Mouse (Mus musculus) midbrain, embryonic 10.5 days (tissue): ENCODE measurements around the gene Sacs. TPM values are rescaled to one million over a fixed set of nuclear protein-coding genes. Genes with fewer than 3 reads are reported as not detected.

ENCODE experiments used
- DNase-seq: peaks from one replicate; pipeline ENCODE4 v3.0.0-alpha.2; 2017; ENCODE audit warnings: low spot score
- H3K27ac ChIP-seq: fragments of 300-500 bp; sonication (generic); replicated peaks from 2 replicates; pipeline ENCODE4 v1.5.1; 2016; ENCODE audit warnings: mild to moderate bottlenecking
- H3K27me3 ChIP-seq: fragments of 300-500 bp; sonication (generic); 2 replicates; pipeline ENCODE4 v1.6.1; 2016; ENCODE audit warnings: low read depth, mild to moderate bottlenecking; ENCODE audit not compliant: poor library complexity, severe bottlenecking
- H3K36me3 ChIP-seq: fragments of 300-500 bp; sonication (generic); 2 replicates; pipeline ENCODE4 v1.6.1; 2016; ENCODE audit warnings: mild to moderate bottlenecking, moderate library complexity
- H3K4me1 ChIP-seq: fragments of 300-500 bp; sonication (generic); 2 replicates; pipeline ENCODE4 v1.6.1; 2016
- H3K4me3 ChIP-seq: fragments of 300-500 bp; sonication (generic); 2 replicates; pipeline ENCODE4 v1.5.1; 2016; ENCODE audit warnings: mild to moderate bottlenecking, moderate library complexity
- H3K9me3 ChIP-seq: fragments of 300-500 bp; sonication (generic); replicated peaks from 2 replicates; pipeline ENCODE4 v1.6.1; 2016; ENCODE audit warnings: mild to moderate bottlenecking
- WGBS: fragments of 180-500 bp; shearing (Covaris S2); methylation state at CpG from one replicate; pipeline ENCODE4 v1.1.7; 2016; 5-methylcytosine and 5-hydroxymethylcytosine counted together
- polyA plus RNA-seq: library from polyadenylated mRNA; unstranded; fragments of >200 nt; fragmentation: Nextera tagmentation; extraction: Ambion mirVana; gene quantifications from 2 replicates; pipeline ENCODE4 v1.2.1, GENCODE M21; 2016

Sacs gene
- polyA plus RNA-seq, 1 experiment from 2014 or later = 2.9 TPM

DNA sequence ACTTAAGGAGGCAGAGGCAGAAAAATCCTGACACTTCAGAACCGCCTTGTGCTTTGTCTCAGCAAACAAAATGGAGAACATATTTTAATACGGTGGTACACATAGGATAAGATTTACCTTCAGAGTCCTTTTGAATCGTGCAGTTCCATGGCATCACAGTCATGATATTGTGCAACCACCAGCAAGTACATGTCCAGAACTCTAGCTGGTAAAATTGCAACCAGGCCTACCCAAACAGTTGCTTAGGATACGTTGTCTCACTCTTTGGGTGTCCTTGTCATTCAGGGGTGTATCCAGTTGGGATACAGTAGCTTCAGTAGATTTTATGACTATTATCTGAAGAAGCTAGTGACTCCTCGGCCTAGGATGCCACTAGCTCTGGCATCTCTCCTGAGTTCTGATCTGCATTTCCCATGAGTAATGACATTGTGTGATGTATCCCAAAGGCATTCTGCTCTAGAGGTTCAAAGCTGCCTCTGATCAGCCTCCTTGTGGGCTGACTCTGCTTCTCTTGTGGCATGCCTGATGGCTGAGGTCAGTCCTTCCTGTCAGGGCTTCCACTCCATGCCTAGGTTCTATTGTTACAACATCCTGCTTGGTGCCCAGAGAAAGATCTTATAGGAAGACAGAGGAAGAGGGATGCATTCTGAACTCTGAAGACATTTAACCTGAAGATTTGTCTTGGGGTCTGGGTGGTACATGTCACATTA lies 33.2 kb downstream of the Sacs start:
- 90% methylated on average over 5 of the region's 5 CpGs for WGBS
- no peak overlapping the region for H3K27ac ChIP-seq

DNA sequence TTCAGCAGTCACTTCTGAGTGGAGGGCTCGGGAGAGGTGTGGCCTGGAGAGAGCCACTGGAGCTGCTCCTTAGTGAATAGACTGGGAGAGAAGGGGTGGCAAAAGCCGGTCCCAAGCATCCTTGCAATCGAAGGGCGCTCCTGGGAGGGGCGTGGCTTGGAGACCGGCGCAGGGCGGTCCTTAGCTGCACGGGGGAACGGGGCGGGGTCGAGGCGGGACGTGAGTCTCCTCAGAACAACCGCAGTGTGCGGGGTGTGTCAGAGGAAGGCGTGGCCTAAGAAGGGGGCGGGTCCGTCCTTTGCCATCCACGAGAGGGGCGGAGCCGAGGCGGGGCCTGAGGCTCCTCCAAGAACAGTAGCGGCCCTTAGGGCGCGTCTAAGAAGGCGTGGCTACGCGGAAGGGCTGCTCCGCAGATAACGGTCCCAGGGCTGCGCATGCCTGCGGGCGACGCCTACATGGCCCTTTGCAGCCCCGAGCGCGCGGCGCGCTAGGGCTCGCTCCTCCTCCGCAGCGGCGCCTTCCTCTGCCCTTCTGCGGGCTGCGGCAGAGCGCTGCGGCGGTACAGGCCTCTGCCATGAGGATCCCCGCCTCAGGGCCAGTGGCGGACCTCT lies 34.4 kb downstream of the Sacs start:
- peak overlapping the region; percentile 63 for H3K4me3 ChIP-seq
- H3K36me3 ChIP-seq = no peaks in the 10 kb centered on the region
- H3K4me1 ChIP-seq = peaks cover 13% of the 10 kb centered on the region
- H3K27ac ChIP-seq = peak overlapping the region; percentile 94
- no peaks in the 10 kb centered on the region for H3K9me3 ChIP-seq
- WGBS = under 1% methylated on average over 52 of the region's 52 CpGs
- DNase-seq = peak; percentile 100
- peaks cover 18% of the 10 kb centered on the region; the same call in 1 of the 2 replicates for H3K27me3 ChIP-seq

More for the DNA sequence above, 33.2 kb downstream of the Sacs start:
- Histone ChIP-seq H3K4me1 (peaks cover 13% of the 10 kb centered on the region), H3K27me3 (peaks cover 25% of the 10 kb centered on the region), H3K36me3 (no peaks in the 10 kb centered on the region), H3K9me3 (no peaks in the 10 kb centered on the region), H3K4me3 (no peak overlapping the region)
- no peak for DNase-seq

DNA sequence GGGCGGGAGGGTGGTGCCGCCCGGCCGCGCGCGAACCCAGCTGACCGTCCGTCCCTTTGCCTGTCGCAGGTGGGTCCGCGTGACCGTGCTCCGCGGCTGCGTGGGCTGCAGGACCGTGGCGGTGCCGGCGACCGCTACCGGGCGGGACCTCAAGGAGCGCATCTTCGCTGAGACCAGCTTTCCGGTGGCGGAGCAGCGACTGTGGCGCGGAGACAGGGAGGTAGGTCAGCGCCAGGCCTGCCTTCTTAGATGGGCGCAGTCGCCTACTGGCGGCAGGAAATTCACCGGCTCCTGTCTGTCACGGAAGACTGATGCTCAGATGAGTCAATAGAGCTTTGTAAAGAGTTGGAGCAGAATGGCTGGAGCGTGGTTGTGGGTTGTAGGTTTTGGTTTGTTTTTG lies 35.0 kb downstream of the Sacs start:
- H3K27ac ChIP-seq = peak overlapping the region; percentile 94
- no peaks in the 10 kb centered on the region for H3K36me3 ChIP-seq
- H3K9me3 ChIP-seq = no peaks in the 10 kb centered on the region
- peak overlapping the region; percentile 63 for H3K4me3 ChIP-seq
- peaks cover 13% of the 10 kb centered on the region for H3K4me1 ChIP-seq
- no peak for DNase-seq
- H3K27me3 ChIP-seq = peaks cover 18% of the 10 kb centered on the region; the same call in 1 of the 2 replicates
- WGBS = under 1% methylated on average over 37 of the region's 37 CpGs

DNA sequence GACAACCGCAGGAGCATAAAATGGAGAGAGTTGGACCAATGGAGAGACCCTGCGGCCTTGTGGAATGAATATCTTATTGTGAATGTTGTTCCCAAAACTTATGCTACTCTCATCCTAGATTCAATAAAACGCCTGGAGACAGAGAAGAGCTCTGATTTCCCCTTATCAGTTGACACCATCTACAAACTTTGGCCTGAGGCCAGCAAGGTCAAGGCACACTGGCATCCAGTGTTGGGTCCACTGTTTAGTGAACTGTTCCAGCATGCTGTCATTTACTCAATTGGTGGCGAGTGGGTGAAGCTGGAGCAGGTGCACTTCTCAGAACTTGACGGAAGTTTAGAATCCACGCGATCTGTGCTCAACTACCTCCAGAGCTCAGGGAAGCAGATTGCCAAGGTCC lies 53.6 kb downstream of the Sacs start:
- peaks cover 76% of the 10 kb centered on the region for H3K36me3 ChIP-seq
- no peak overlapping the region for H3K27ac ChIP-seq
- DNase-seq = no peak
- no peak overlapping the region for H3K4me3 ChIP-seq
- H3K27me3 ChIP-seq = no peaks in the 10 kb centered on the region
- WGBS = 92% methylated on average over 7 of the region's 7 CpGs
- H3K9me3 ChIP-seq = no peaks in the 10 kb centered on the region
- no peaks in the 10 kb centered on the region for H3K4me1 ChIP-seq

DNA sequence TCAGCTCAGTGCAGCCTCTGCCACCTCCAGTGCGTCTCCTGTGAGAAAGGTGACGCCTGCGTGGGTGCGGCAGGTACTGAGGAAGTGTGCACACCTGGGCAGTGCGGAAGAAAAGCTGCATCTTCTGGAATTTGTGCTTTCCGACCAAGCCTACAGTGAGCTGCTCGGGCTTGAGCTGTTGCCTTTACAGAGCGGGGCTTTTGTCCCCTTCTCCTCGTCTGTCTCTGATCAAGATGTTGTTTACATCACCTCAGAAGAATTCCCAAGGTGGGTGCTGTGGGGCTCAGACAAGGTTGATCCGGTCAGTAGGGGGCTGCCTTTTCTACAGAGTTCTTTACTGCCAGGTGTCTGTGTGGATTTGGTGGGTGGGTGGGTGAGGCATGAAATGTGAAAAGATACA lies 54.1 kb downstream of the Sacs start:
- Histone ChIP-seq H3K36me3 (peaks cover 79% of the 10 kb centered on the region), H3K27me3 (no peaks in the 10 kb centered on the region), H3K4me1 (no peaks in the 10 kb centered on the region), H3K4me3 (no peak overlapping the region), H3K27ac (no peak overlapping the region), H3K9me3 (no peaks in the 10 kb centered on the region)
- WGBS = 84% methylated on average over 10 of the region's 10 CpGs
- DNase-seq = no peak

DNA sequence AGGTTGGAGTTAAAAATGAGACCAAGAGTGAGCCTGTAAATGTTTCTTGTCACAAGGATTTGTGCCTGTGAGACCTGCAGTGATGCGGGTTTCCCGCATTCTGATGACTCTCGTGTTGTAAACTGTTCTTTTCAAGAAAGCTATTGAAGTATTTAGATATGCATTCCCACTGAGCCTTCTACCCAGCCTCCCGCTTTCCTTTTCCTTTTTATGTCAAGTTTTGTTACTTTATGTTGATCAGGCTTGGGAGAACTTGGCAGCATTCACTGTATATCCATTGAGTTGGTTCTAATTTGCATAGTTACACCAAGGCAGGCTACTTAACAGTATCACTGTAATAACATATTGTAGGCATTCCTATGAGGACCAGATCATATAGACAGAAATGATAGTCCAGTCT lies 56.2 kb downstream of the Sacs start:
- Histone ChIP-seq H3K36me3 (peaks cover 81% of the 10 kb centered on the region), H3K27me3 (no peaks in the 10 kb centered on the region), H3K4me3 (no peak overlapping the region), H3K4me1 (no peaks in the 10 kb centered on the region), H3K27ac (no peak overlapping the region), H3K9me3 (no peaks in the 10 kb centered on the region)
- DNase-seq = no peak
- WGBS = 91% methylated on average over 4 of the region's 4 CpGs

DNA sequence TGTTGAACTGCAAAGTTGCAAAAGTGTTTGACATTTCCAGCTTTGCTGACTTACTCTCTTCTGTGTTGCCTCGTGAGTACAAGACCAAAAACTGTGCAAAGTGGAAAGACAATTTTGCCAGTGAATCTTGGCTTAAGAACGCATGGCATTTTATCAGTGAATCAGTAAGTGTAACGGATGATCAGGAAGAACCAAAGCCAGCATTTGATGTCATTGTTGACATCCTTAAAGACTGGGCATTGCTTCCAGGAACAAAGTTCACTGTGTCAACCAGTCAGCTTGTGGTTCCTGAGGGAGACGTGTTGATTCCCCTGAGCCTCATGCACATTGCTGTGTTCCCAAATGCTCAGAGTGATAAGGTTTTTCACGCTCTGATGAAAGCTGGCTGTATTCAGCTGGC lies 71.9 kb downstream of the Sacs start:
- H3K27ac ChIP-seq = no peak overlapping the region
- no peaks in the 10 kb centered on the region for H3K27me3 ChIP-seq
- no peaks in the 10 kb centered on the region for H3K4me1 ChIP-seq
- DNase-seq = no peak
- H3K4me3 ChIP-seq = no peak overlapping the region
- no peaks in the 10 kb centered on the region; the same call in 1 of the 2 replicates for H3K9me3 ChIP-seq
- H3K36me3 ChIP-seq = peaks cover 86% of the 10 kb centered on the region
- 94% methylated on average over 5 of the region's 5 CpGs for WGBS

DNA sequence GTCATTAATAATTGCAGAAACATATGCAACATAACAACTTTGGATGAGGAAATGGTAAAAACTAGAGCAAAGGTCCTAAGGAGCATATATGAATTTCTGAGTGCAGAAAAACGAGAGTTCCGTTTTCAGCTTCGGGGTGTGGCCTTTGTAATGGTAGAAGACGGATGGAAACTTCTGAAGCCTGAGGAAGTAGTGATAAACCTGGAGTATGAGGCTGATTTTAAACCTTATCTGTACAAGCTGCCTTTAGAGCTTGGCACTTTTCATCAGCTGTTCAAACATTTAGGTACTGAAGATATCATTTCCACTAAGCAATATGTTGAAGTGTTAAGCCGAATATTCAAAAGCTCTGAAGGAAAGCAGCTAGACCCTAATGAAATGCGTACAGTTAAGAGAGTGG lies 73.5 kb downstream of the Sacs start:
- Histone ChIP-seq H3K4me1 (no peaks in the 10 kb centered on the region), H3K9me3 (no peaks in the 10 kb centered on the region; the same call in 1 of the 2 replicates), H3K27me3 (no peaks in the 10 kb centered on the region), H3K36me3 (peaks cover 69% of the 10 kb centered on the region), H3K27ac (no peak overlapping the region), H3K4me3 (no peak overlapping the region)
- WGBS = 98% methylated on average over 6 of the region's 6 CpGs
- no peak for DNase-seq

DNA sequence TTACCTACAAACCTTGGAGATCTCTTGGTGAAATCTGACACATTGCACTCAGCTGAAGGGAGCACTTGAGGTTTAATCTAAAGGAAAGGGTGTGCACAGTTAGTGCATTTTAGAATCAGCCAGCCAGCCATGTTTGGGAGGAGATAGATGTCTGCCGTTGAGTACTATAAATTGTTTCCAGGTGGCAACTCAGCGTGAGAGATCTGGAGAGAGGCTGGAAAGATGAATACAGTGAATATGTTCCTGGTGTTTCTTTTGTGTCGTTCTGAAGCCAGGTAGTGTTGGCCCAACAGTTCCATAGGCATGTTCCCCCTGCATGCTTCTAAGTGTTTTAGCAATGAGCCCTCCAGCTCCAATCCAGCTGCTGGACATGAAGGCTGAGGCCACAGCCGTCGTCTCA lies 82.9 kb downstream of the Sacs start:
- Histone ChIP-seq H3K36me3 (no peaks in the 10 kb centered on the region), H3K4me3 (no peak overlapping the region), H3K4me1 (peaks cover 9% of the 10 kb centered on the region; the same call in 1 of the 2 replicates), H3K27me3 (no peaks in the 10 kb centered on the region), H3K9me3 (no peaks in the 10 kb centered on the region), H3K27ac (no peak overlapping the region)
- WGBS = 83% methylated on average over 5 of the region's 5 CpGs
- DNase-seq = no peak

DNA sequence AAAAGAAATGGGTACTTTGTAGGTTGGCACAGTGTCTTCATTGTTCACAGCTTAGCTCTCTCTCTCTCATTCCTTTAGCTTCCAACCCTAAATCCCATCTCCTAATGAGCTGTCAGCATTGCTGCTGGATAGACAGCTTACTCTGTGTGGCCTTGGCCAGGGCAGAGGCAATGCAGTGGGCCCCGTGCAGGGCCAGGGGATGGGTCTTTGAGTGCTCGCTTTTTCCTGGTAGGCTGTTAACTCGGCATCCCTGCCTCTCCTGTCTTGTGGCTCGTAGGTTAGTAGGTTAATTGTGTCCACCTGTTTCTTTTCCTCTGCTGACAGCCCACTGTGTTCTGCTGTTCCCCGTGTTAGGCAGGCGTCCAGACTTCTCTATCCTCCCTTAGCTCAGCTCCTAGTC lies 84.2 kb downstream of the Sacs start:
- H3K27me3 ChIP-seq = no peaks in the 10 kb centered on the region
- 64% methylated on average over 6 of the region's 6 CpGs for WGBS
- no peak for DNase-seq
- H3K36me3 ChIP-seq = no peaks in the 10 kb centered on the region
- H3K4me1 ChIP-seq = peaks cover 9% of the 10 kb centered on the region; the same call in 1 of the 2 replicates
- no peak overlapping the region for H3K27ac ChIP-seq
- no peak overlapping the region for H3K4me3 ChIP-seq
- H3K9me3 ChIP-seq = no peaks in the 10 kb centered on the region

DNA sequence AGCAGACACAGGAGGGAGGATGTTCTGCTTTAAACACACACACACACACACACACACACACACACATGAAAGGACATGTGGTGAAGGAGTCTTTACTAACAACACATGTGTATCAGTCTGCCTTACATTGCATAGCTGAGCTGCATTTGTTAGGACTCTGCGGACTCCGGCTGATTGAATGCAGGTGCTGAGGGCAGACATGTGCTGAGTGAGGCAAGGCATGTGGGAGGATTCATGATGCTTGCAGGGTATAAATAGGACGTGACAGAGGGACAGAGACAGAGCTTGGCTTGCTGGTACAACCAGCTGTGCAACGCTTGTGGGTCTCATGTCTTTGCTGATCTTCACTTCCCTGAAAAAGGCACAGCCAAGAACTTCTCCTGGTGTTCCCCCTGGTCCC lies 85.5 kb downstream of the Sacs start:
- H3K27ac ChIP-seq = 0 out of 2 replicates have a peak overlapping the region, but pooled peaks have one; percentile 33
- WGBS = 83% methylated on average over 4 of the region's 4 CpGs
- no peaks in the 10 kb centered on the region for H3K9me3 ChIP-seq
- no peak overlapping the region for H3K4me3 ChIP-seq
- peaks cover 9% of the 10 kb centered on the region; the same call in 1 of the 2 replicates for H3K4me1 ChIP-seq
- no peaks in the 10 kb centered on the region for H3K36me3 ChIP-seq
- no peaks in the 10 kb centered on the region for H3K27me3 ChIP-seq
- no peak for DNase-seq

DNA sequence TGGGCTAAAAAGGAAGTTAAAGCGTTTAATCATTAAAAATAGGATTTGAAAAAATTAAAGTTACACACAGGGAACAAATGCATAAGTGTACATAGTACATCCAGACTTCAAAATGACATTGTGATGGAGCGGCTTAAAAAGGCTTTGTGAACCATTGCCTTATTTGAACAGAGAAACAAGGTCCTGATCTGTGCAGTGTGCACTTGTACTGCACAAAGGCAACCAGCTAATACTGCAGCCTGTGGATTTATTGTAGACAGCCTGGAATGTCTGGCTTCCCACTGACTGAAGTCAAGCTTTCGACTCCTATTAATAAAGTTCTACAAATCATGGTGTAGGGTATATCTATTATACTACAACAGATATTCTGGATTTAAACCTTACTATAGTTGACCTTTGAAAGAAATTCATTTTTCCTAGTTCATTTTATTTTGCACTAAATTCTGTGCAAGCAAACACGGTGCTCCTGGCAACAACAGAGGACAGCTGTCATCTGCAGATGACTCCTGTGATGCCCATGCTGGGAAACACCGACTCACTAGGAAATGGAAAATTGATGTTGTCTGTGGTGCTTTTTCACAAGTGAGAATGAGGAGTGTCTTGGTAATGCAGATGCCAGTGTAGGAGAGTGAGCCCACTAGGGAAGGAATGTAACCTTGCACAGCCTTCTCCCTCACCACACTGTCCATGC lies 86.3 kb downstream of the Sacs start:
- H3K4me3 ChIP-seq = no peak overlapping the region
- H3K9me3 ChIP-seq = no peaks in the 10 kb centered on the region
- no peaks in the 10 kb centered on the region for H3K36me3 ChIP-seq
- no peak overlapping the region for H3K27ac ChIP-seq
- WGBS = 86% methylated on average over 5 of the region's 5 CpGs
- no peak for DNase-seq
- H3K4me1 ChIP-seq = peaks cover 9% of the 10 kb centered on the region; the same call in 1 of the 2 replicates
- H3K27me3 ChIP-seq = no peaks in the 10 kb centered on the region

DNA sequence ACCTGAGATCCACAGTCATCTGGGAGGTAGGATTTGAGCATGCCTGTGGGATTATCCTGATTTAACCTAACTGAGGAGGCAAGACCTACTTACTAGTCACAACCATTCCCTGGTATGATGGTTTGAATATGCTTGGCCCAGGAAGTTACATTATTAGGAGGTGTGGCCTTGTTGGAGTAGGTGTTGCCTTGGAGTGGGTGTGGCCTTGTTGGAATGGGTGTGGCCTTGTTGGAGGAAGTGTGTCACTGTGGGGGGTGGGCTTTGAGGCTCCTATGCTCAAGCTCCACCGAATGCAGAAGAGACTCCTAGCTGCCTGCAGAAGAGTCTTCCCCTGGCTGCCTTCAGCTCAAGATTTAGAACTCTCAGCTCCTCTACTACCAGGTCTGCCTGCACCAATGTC lies 87.9 kb downstream of the Sacs start:
- Histone ChIP-seq H3K4me3 (no peak overlapping the region), H3K27me3 (no peaks in the 10 kb centered on the region), H3K27ac (no peak overlapping the region), H3K36me3 (no peaks in the 10 kb centered on the region), H3K9me3 (no peaks in the 10 kb centered on the region), H3K4me1 (peaks cover 9% of the 10 kb centered on the region; the same call in 1 of the 2 replicates)
- 59% methylated on average over 1 of the region's 1 CpGs for WGBS
- DNase-seq = no peak
